15 mouse cellular contexts compared by ENCODE assay signal in genomic region chr15:25682953-25683507, GRCm38 (mm10).
A peak's percentile ranks its signal among the peaks of the same experiment; 100 is the strongest.
DNase-seq lines count a peak whose midpoint lies in the region; ATAC-seq lines count a peak whose summit lies in the region.
"Had no signal": no experiment of that assay in that cellular context is flagged by ENCODE, and none has a peak within 500 bp of the region (broad histone marks: within the 10 kb centered on the region; RNA-seq: fewer than 3 reads in every experiment).

No protein-coding gene starts in this region.

- no peak overlapping the region for H3K9ac ChIP-seq in forebrain, embryonic 14.5 days (ENCODE audit: low read length)
- H3K9ac ChIP-seq in forebrain, embryonic 11.5 days (ENCODE audit: low read length), result no peak overlapping the region
- no peak overlapping the region for H3K9ac ChIP-seq in midbrain, embryonic 14.5 days (replicated peaks; ENCODE audit: low read length)
- H3K9ac ChIP-seq: forebrain, embryonic 15.5 days; liver, embryonic 15.5 days; neural tube, embryonic 13.5 days had no signal

- no peaks in the 10 kb centered on the region for H3K9me3 ChIP-seq in forebrain, embryonic 14.5 days (replicated peaks; ENCODE audit: control insufficient read depth, low read length)
- H3K9me3 ChIP-seq in forebrain, embryonic 11.5 days (ENCODE audit: control insufficient read depth, low read length), result no peaks in the 10 kb centered on the region
- H3K9me3 ChIP-seq in midbrain, embryonic 10.5 days (replicated peaks), result no peaks in the 10 kb centered on the region
- H3K9me3 ChIP-seq in midbrain, embryonic 14.5 days (ENCODE audit: control insufficient read depth, low read length), result no peaks in the 10 kb centered on the region
- no peaks in the 10 kb centered on the region for H3K9me3 ChIP-seq in limb, embryonic 10.5 days (replicated peaks)
- H3K9me3 ChIP-seq: forebrain, embryonic 15.5 days; liver, embryonic 15.5 days; neural tube, embryonic 13.5 days had no signal

- H3K36me3 ChIP-seq in forebrain, embryonic 14.5 days (ENCODE audit: control insufficient read depth, insufficient read depth, low read length), result no peaks in the 10 kb centered on the region
- no peaks in the 10 kb centered on the region for H3K36me3 ChIP-seq in forebrain, embryonic 11.5 days (ENCODE audit: control insufficient read depth, insufficient read depth, low read length)
- H3K36me3 ChIP-seq in midbrain, embryonic 10.5 days, result no peaks in the 10 kb centered on the region
- no peaks in the 10 kb centered on the region for H3K36me3 ChIP-seq in midbrain, embryonic 14.5 days (ENCODE audit: control insufficient read depth, insufficient read depth, low read length)
- H3K36me3 ChIP-seq in limb, embryonic 10.5 days, result peaks cover 6% of the 10 kb centered on the region; the same call in 1 of the 2 replicates
- H3K36me3 ChIP-seq: forebrain, embryonic 15.5 days; liver, embryonic 15.5 days; neural tube, embryonic 13.5 days had no signal

- ATAC-seq in forebrain, embryonic 14.5 days, result 0 out of 2 replicates have a peak, but pooled peaks have one; percentile 61
- ATAC-seq in forebrain, embryonic 11.5 days (replicated peaks; ENCODE audit: low FRiP score), result no peak
- no peak for ATAC-seq in midbrain, embryonic 14.5 days (ENCODE audit: low FRiP score, low TSS enrichment)
- ATAC-seq: forebrain, embryonic 15.5 days had no signal

- no peak overlapping the region for H3K4me2 ChIP-seq in forebrain, embryonic 14.5 days (ENCODE audit: low read length)
- H3K4me2 ChIP-seq in forebrain, embryonic 11.5 days (ENCODE audit: low read depth, low read length, severe bottlenecking), result no peak overlapping the region
- H3K4me2 ChIP-seq in midbrain, embryonic 14.5 days (ENCODE audit: low read length), result no peak overlapping the region
- H3K4me2 ChIP-seq: forebrain, embryonic 15.5 days; liver, embryonic 15.5 days; neural tube, embryonic 13.5 days had no signal

- H3K27me3 ChIP-seq in forebrain, embryonic 14.5 days (replicated peaks; ENCODE audit: control insufficient read depth, insufficient read depth, low read length), result no peaks in the 10 kb centered on the region
- H3K27me3 ChIP-seq in forebrain, embryonic 11.5 days (ENCODE audit: control insufficient read depth, insufficient read depth, low read length), result no peaks in the 10 kb centered on the region
- H3K27me3 ChIP-seq in midbrain, embryonic 10.5 days (ENCODE audit: low read depth, poor library complexity, severe bottlenecking), result peaks cover 3% of the 10 kb centered on the region; the same call in 1 of the 2 replicates
- no peaks in the 10 kb centered on the region for H3K27me3 ChIP-seq in midbrain, embryonic 14.5 days (ENCODE audit: control insufficient read depth, insufficient read depth, low read length)
- no peaks in the 10 kb centered on the region for H3K27me3 ChIP-seq in limb, embryonic 10.5 days (ENCODE audit: low read depth, poor library complexity, severe bottlenecking)
- H3K27me3 ChIP-seq: forebrain, embryonic 15.5 days; liver, embryonic 15.5 days; neural tube, embryonic 13.5 days had no signal

- peak; percentile 46 for DNase-seq in forebrain, embryonic 14.5 days (ENCODE audit: low spot score)
- DNase-seq in forebrain, embryonic 11.5 days (ENCODE audit: low spot score), result no peak
- no peak for DNase-seq in midbrain, embryonic 10.5 days (ENCODE audit: low spot score)
- DNase-seq in midbrain, embryonic 14.5 days, result no peak
- peak; percentile 66 for DNase-seq in embryo, embryonic 11 days
- no peak for DNase-seq in limb, embryonic 10.5 days (ENCODE audit: low spot score)
- no peak for DNase-seq in right cerebral cortex, adult 2 months (ENCODE audit: low spot score in 2 of 2)
- DNase-seq: cerebellum, adult 11 months; heart, adult 2 months; kidney, adult 9 months; lung, postnatal 4 days; thymus, postnatal 14 days had no signal

- no peak overlapping the region for H3K4me3 ChIP-seq in forebrain, embryonic 14.5 days (ENCODE audit: low read depth, low read length)
- no peak overlapping the region for H3K4me3 ChIP-seq in forebrain, embryonic 11.5 days (ENCODE audit: low read depth, low read length)
- H3K4me3 ChIP-seq in midbrain, embryonic 10.5 days, result no peak overlapping the region
- no peak overlapping the region for H3K4me3 ChIP-seq in midbrain, embryonic 14.5 days (replicated peaks; ENCODE audit: low read depth, low read length)
- no peak overlapping the region for H3K4me3 ChIP-seq in limb, embryonic 10.5 days
- H3K4me3 ChIP-seq: forebrain, embryonic 15.5 days; heart, adult 2 months; liver, embryonic 15.5 days; neural tube, embryonic 13.5 days had no signal

- H3K27ac ChIP-seq in forebrain, embryonic 14.5 days (ENCODE audit: low read depth, low read length), result no peak overlapping the region
- H3K27ac ChIP-seq in forebrain, embryonic 11.5 days (ENCODE audit: low read depth, low read length), result no peak overlapping the region
- peak overlapping the region; percentile 52; the same call in 1 of the 2 replicates for H3K27ac ChIP-seq in midbrain, embryonic 10.5 days (replicated peaks)
- H3K27ac ChIP-seq in midbrain, embryonic 14.5 days (replicated peaks; ENCODE audit: low read depth, low read length), result no peak overlapping the region
- H3K27ac ChIP-seq in limb, embryonic 10.5 days, result 0 out of 2 replicates have a peak overlapping the region, but pooled peaks have one; percentile 0
- H3K27ac ChIP-seq: forebrain, embryonic 15.5 days; heart, adult 2 months; liver, embryonic 15.5 days; neural tube, embryonic 13.5 days had no signal

- WGBS in forebrain, embryonic 14.5 days, result 60% methylated on average over 13 of the region's 13 CpGs
- WGBS in forebrain, embryonic 11.5 days, result 61% methylated on average over 13 of the region's 13 CpGs
- WGBS in midbrain, embryonic 10.5 days, result 70% methylated on average over 13 of the region's 13 CpGs
- WGBS in midbrain, embryonic 14.5 days, result 50% methylated on average over 13 of the region's 13 CpGs
- WGBS in limb, embryonic 10.5 days, result 64% methylated on average over 13 of the region's 13 CpGs

- H3K4me1 ChIP-seq in forebrain, embryonic 14.5 days (ENCODE audit: control insufficient read depth, insufficient read depth, low read length), result peaks cover 9% of the 10 kb centered on the region
- 0 out of 2 replicates have a peak, but pooled peaks cover 2% of the 10 kb centered on the region for H3K4me1 ChIP-seq in forebrain, embryonic 11.5 days (replicated peaks; ENCODE audit: control insufficient read depth, insufficient read depth, low read length)
- peaks cover 35% of the 10 kb centered on the region for H3K4me1 ChIP-seq in midbrain, embryonic 10.5 days
- peaks cover 7% of the 10 kb centered on the region; the same call in 1 of the 2 replicates for H3K4me1 ChIP-seq in midbrain, embryonic 14.5 days (ENCODE audit: control insufficient read depth, insufficient read depth, low read length)
- peaks cover 39% of the 10 kb centered on the region for H3K4me1 ChIP-seq in limb, embryonic 10.5 days

Comparison
In these comparisons a context has a peak if more than half of its experiments do, and no peak if none do; other contexts are left out.
1. DNase-seq: peak in forebrain, embryonic 14.5 days (single experiment) and embryo, embryonic 11 days (single experiment); none in forebrain, embryonic 11.5 days (single experiment), midbrain, embryonic 10.5 days (single experiment), midbrain, embryonic 14.5 days (single experiment), limb, embryonic 10.5 days (single experiment) and right cerebral cortex, adult 2 months (0 of 2).
2. H3K27ac ChIP-seq: peak in midbrain, embryonic 10.5 days (single experiment) and limb, embryonic 10.5 days (single experiment); none in forebrain, embryonic 14.5 days (single experiment), forebrain, embryonic 11.5 days (single experiment) and midbrain, embryonic 14.5 days (single experiment).